Mouse (Mus musculus) 3134 (cell line): ENCODE measurements around the gene Ptchd3.
A peak's percentile ranks its signal among the peaks of the same experiment; 100 is the strongest.

Experiments used
- DNase-seq: peaks from one replicate; pipeline ENCODE4 v3.0.0-alpha.2; 2011; ENCODE audit warnings: low spot score; ENCODE audit not compliant: insufficient read length; ENCODE audit errors: extremely low read depth

Gene Ptchd3

GRCm38 (mm10) chr11:121829947-121830346 is at the start of gene Ptchd3:
Gene Ptchd3, plus strand, starts transcription at chr11:121830247.
- no peak for DNase-seq

GRCm38 (mm10) chr11:121781831-121782230 is 48.2 kb upstream of the Ptchd3 start:
- DNase-seq, result no peak

GRCm38 (mm10) chr11:121787456-121787855 is 42.6 kb upstream of the Ptchd3 start:
- no peak for DNase-seq

- DNase-seq, result no peak
These were observed 40.5 kb upstream of the Ptchd3 start for GRCm38 (mm10) chr11:121789566-121789965.

GRCm38 (mm10) chr11:121790671-121791094 is 39.4 kb upstream of the Ptchd3 start:
- DNase-seq, result peak; percentile 23

- DNase-seq, result no peak
These were observed 38.6 kb upstream of the Ptchd3 start for GRCm38 (mm10) chr11:121791446-121791845.

GRCm38 (mm10) chr11:121791991-121792390 is 38.1 kb upstream of the Ptchd3 start:
- no peak for DNase-seq

GRCm38 (mm10) chr11:121793530-121793929 is 36.5 kb upstream of the Ptchd3 start:
- DNase-seq, result no peak

- no peak for DNase-seq
These were observed 35.9 kb upstream of the Ptchd3 start for GRCm38 (mm10) chr11:121794186-121794585.

GRCm38 (mm10) chr11:121794591-121795199 is 35.4 kb upstream of the Ptchd3 start:
- DNase-seq, result no peak

- DNase-seq, result no peak
These were observed 34.1 kb upstream of the Ptchd3 start for GRCm38 (mm10) chr11:121795978-121796377.

GRCm38 (mm10) chr11:121798591-121798990 is 31.5 kb upstream of the Ptchd3 start:
- no peak for DNase-seq

GRCm38 (mm10) chr11:121799746-121800299 is 30.2 kb upstream of the Ptchd3 start:
- no peak for DNase-seq

GRCm38 (mm10) chr11:121802743-121803142 is 27.3 kb upstream of the Ptchd3 start:
- no peak for DNase-seq

GRCm38 (mm10) chr11:121804258-121805027 is 25.6 kb upstream of the Ptchd3 start:
- DNase-seq, result no peak

- peak; percentile 43 for DNase-seq
These were observed 21.7 kb upstream of the Ptchd3 start for GRCm38 (mm10) chr11:121808204-121808852.

GRCm38 (mm10) chr11:121808866-121809265 is 21.2 kb upstream of the Ptchd3 start:
- DNase-seq, result peak; percentile 61

- DNase-seq, result no peak
These were observed 15.9 kb downstream of the Ptchd3 start for GRCm38 (mm10) chr11:121845923-121846322.

GRCm38 (mm10) chr11:121847790-121848299 is 17.8 kb downstream of the Ptchd3 start:
- DNase-seq, result peak; percentile 79
